Mouse (Mus musculus) embryonic facial prominence, embryonic 11.5 days (tissue): ENCODE measurements around the gene Rbfox1. TPM values are rescaled to one million over a fixed set of nuclear protein-coding genes. Genes with fewer than 3 reads are reported as not detected.

Experiments used
- ATAC-seq: fragments of 200-750 bp; cut with Nextera tagmentation; replicated peaks from 2 replicates; pipeline ENCODE4 v1.8.0; 2017; ENCODE audit warnings: low read depth; ENCODE audit not compliant: insufficient number of reproducible peaks, low FRiP score, low TSS enrichment
- DNase-seq: peaks from one replicate; pipeline ENCODE4 v3.0.0-alpha.2; 2015; ENCODE audit warnings: low spot score
- H3K27ac ChIP-seq: fragments of 300-500 bp; sonication (generic); replicated peaks from 2 replicates; pipeline ENCODE4 v1.5.1; 2014; ENCODE audit warnings: mild to moderate bottlenecking, low read depth, low read length, control low read depth
- H3K27me3 ChIP-seq: fragments of 300-500 bp; sonication (generic); 2 replicates; pipeline ENCODE4 v1.6.1; 2014; ENCODE audit warnings: mild to moderate bottlenecking, low read length, moderate library complexity, mixed read lengths; ENCODE audit not compliant: control insufficient read depth, insufficient read depth
- H3K36me3 ChIP-seq: fragments of 300-500 bp; sonication (generic); replicated peaks from 2 replicates; pipeline ENCODE4 v1.6.1; 2014; ENCODE audit warnings: low read depth, mild to moderate bottlenecking, low read length, moderate library complexity, mixed read lengths; ENCODE audit not compliant: control insufficient read depth, insufficient read depth
- H3K4me1 ChIP-seq: fragments of 300-500 bp; sonication (generic); 2 replicates; pipeline ENCODE4 v1.6.1; 2014; ENCODE audit warnings: low read length, mixed read lengths; ENCODE audit not compliant: control insufficient read depth, insufficient read depth
- H3K4me2 ChIP-seq: fragments of 300-500 bp; sonication (generic); 2 replicates; pipeline ENCODE4 v1.6.1; 2014; ENCODE audit warnings: low read depth, mild to moderate bottlenecking, control low read depth, low read length, moderate library complexity
- H3K4me3 ChIP-seq: fragments of 300-500 bp; sonication (generic); 2 replicates; pipeline ENCODE4 v1.5.1; 2014; ENCODE audit warnings: low read depth, low read length, control low read depth
- H3K9ac ChIP-seq: fragments of 300-500 bp; sonication (generic); replicated peaks from 2 replicates; pipeline ENCODE4 v1.6.1; 2014; ENCODE audit warnings: mild to moderate bottlenecking, control low read depth, low read length
- H3K9me3 ChIP-seq: fragments of 300-500 bp; sonication (generic); replicated peaks from 2 replicates; pipeline ENCODE4 v1.6.1; 2016; ENCODE audit warnings: mild to moderate bottlenecking, low read length, inconsistent platforms, mixed read lengths; ENCODE audit not compliant: control insufficient read depth
- WGBS: fragments of 180-500 bp; shearing (Covaris S2); extraction: QIAGEN DNeasy Blood & Tissue Kit; methylation state at CpG from one replicate; pipeline ENCODE4 v1.1.7; 2014; 5-methylcytosine and 5-hydroxymethylcytosine counted together
- polyA plus RNA-seq: library from polyadenylated mRNA; unstranded; fragments of >200 nt; fragmentation: Nextera tagmentation; extraction: Ambion mirVana; gene quantifications from 2 replicates; pipeline ENCODE4 v1.2.1, GENCODE M21; 2014

The Rbfox1 gene
- polyA plus RNA-seq, 1 experiment from 2014 or later: 4.2 TPM

DNA sequence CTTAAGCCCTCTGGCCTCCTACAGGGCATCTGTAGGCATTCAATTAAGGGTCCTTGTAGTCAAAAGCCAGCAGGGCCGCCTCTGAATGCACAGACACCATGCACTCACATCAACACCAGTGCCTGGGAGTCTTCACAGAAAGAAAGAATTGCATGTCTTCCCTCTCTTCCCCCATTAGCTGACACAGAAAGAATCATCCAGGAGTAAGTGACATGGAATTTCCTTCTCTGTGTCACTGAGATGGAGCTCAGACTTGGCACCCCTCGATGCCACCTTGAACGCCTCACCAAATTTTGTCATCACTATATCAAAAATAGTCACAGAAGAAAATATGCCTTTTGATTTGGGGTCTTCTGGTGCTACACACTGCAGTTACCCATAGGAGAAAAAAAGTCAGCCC, 1151.4 kb downstream of the Rbfox1 start:
- 71% methylated on average over 3 of the region's 3 CpGs for WGBS
- DNase-seq (no peak), ATAC-seq (no peak)
- Histone ChIP-seq H3K36me3 (no peaks in the 10 kb centered on the region), H3K4me3 (no peak overlapping the region), H3K27ac (no peak overlapping the region), H3K9me3 (no peaks in the 10 kb centered on the region), H3K9ac (no peak overlapping the region), H3K27me3 (peaks cover 18% of the 10 kb centered on the region), H3K4me1 (no peaks in the 10 kb centered on the region), H3K4me2 (no peak overlapping the region)

DNA sequence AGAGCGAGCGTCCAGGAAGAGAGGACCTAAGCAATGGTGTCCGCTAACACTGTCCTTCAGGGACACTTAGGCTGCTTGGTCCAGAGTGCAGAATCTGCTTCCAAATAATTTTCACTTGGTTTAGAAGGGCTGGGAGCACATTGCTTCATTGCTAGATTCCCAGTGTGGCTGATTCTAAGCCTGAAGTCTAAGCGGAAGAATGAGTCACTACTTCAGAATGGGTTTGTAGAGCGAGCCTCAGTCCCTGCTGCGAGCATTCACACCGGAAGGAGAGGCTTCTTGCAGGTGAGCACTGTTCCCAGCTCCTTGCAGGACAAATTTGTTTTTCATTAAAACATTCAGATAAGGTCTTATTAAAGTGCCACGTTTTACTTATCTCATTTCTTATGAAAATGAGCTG, 1151.8 kb downstream of the Rbfox1 start:
- H3K9ac ChIP-seq: no peak overlapping the region
- no peaks in the 10 kb centered on the region for H3K36me3 ChIP-seq
- no peaks in the 10 kb centered on the region for H3K4me1 ChIP-seq
- H3K9me3 ChIP-seq: no peaks in the 10 kb centered on the region
- H3K4me3 ChIP-seq: no peak overlapping the region
- no peak overlapping the region for H3K4me2 ChIP-seq
- peaks cover 18% of the 10 kb centered on the region for H3K27me3 ChIP-seq
- ATAC-seq (no peak), DNase-seq (no peak)
- 51% methylated on average over 8 of the region's 8 CpGs for WGBS
- H3K27ac ChIP-seq: no peak overlapping the region

- Histone ChIP-seq H3K27me3 (peaks cover 18% of the 10 kb centered on the region), H3K9me3 (no peaks in the 10 kb centered on the region), H3K4me1 (no peaks in the 10 kb centered on the region), H3K36me3 (no peaks in the 10 kb centered on the region), H3K4me3 (peak overlapping the region; percentile 28; the same call in 1 of the 2 replicates), H3K9ac (no peak overlapping the region), H3K27ac (no peak overlapping the region), H3K4me2 (peak overlapping the region; percentile 39)
- whole genome bisulfite sequencing: under 1% methylated on average over 18 of the region's 18 CpGs
- no peak for ATAC-seq
- DNase-seq: peak; percentile 18
Measured at GRCm38 (mm10) chr16:7038639-7039260, 1153.6 kb downstream of the Rbfox1 start.

GRCm38 (mm10) chr16:7039404-7040367, 1154.5 kb downstream of the Rbfox1 start:
- H3K27ac ChIP-seq: no peak overlapping the region

DNA sequence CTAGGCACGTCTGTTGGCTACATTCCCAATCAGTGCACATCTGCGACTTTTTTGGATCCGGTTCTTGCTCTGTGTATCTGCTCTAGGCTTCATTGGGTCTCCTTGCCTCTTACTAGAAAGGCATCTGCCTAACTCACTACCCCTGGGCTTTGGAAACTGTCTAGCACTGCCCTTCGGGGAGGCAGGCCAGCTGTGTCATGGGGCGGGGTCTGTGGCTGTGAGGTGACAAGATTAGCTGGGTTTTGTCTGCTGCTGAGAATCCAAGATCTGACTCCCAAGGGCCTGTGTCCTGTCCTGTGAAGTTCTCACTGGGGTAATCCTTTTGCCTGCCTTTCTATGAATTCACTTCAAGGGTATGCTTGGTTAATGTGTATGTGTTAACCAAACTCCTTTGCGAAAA, 1155.5 kb downstream of the Rbfox1 start:
- DNase-seq (no peak), ATAC-seq (no peak)
- no peak overlapping the region for H3K9ac ChIP-seq
- H3K4me3 ChIP-seq: no peak overlapping the region
- H3K9me3 ChIP-seq: no peaks in the 10 kb centered on the region
- peaks cover 18% of the 10 kb centered on the region for H3K27me3 ChIP-seq
- H3K4me1 ChIP-seq: no peaks in the 10 kb centered on the region
- no peaks in the 10 kb centered on the region for H3K36me3 ChIP-seq
- no peak overlapping the region for H3K27ac ChIP-seq
- no peak overlapping the region for H3K4me2 ChIP-seq
- 22% methylated on average over 6 of the region's 6 CpGs for WGBS

More at GRCm38 (mm10) chr16:7039404-7040367, 1154.5 kb downstream of the Rbfox1 start:
- Histone ChIP-seq H3K4me3 (peak overlapping the region; percentile 28), H3K27me3 (peaks cover 18% of the 10 kb centered on the region), H3K9ac (no peak overlapping the region), H3K9me3 (no peaks in the 10 kb centered on the region), H3K4me2 (peak overlapping the region; percentile 46), H3K36me3 (no peaks in the 10 kb centered on the region), H3K4me1 (no peaks in the 10 kb centered on the region)
- ATAC-seq (0 out of 2 replicates have a peak, but pooled peaks have one; percentile 39), DNase-seq (peak; percentile 38)
- WGBS: 1% methylated on average over 29 of the region's 30 CpGs

DNA sequence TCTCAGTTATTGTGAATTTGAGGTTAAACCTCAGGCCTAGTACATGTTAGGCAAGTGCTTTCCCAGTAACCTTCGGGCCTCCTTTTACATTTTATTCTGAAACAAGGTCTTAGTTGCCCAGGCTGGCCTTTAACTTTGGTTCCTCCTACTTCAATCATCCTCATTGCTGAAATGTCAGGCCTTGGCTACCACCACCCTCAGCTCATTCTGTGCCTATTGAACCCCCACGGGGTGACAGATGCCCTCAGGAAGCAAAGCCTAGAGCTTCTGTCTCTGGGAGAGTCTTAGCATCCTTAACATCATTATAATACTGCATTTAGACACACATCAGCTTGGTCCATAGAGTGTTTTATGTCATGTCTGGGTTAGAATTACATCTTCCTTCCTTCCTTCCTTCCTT, 1162.3 kb downstream of the Rbfox1 start:
- H3K9me3 ChIP-seq: no peaks in the 10 kb centered on the region
- H3K27me3 ChIP-seq: no peaks in the 10 kb centered on the region
- H3K27ac ChIP-seq: no peak overlapping the region
- H3K36me3 ChIP-seq: no peaks in the 10 kb centered on the region
- WGBS: 66% methylated on average over 2 of the region's 2 CpGs
- DNase-seq: no peak
- H3K4me1 ChIP-seq: no peaks in the 10 kb centered on the region
- no peak overlapping the region for H3K9ac ChIP-seq
- no peak for ATAC-seq
- no peak overlapping the region for H3K4me2 ChIP-seq
- no peak overlapping the region for H3K4me3 ChIP-seq

DNA sequence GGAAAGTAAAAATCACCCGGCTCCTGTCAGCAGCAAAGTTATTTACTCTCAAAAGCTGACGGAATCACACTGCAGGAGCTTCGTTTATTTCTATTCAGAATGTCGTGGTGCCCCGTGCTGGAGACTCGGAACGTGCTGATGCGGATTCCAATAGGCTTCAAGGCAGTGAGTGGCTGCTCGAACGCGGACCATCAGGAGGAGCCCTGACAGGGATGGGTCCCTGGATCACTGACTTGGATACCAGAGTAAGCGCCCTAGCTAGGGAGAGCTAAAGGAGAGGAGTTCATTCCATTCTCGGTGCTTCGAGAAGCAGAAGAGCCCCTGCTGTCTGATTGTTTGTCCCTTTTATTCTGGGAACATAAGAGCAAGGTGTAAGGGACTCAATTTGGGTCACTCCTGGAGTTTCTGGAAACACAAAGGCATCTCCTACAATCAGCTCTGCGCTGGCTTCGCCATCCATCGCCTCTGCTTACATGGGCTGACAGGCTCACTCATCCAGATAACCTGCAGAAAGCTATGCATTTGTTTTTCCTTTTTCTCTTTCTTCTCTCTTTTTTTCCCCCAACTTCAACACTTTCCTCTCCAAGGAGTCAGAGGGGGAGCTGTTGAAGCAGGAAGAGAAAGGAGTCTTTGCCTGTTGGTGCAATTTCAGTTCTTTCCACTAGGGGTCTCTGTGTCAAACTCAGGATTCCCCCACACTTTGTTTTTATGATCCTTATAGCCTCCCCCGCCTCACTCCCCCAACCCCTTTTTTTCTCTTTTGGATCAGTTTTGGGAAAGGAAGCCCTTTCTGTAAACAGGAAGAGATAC, 1164.2 kb downstream of the Rbfox1 start:
- Histone ChIP-seq H3K4me3 (no peak overlapping the region), H3K4me2 (no peak overlapping the region; the same call in 1 of the 2 replicates), H3K9me3 (no peaks in the 10 kb centered on the region), H3K36me3 (no peaks in the 10 kb centered on the region), H3K9ac (0 out of 2 replicates have a peak overlapping the region, but pooled peaks have one; percentile 3), H3K27ac (no peak overlapping the region), H3K27me3 (no peaks in the 10 kb centered on the region), H3K4me1 (no peaks in the 10 kb centered on the region)
- WGBS: 7% methylated on average over 18 of the region's 18 CpGs
- DNase-seq (peak; percentile 78), ATAC-seq (no peak)
